Mouse (Mus musculus) testis, adult 2 months (tissue): ENCODE results near the gene Gnao1. TPM values are rescaled to one million over a fixed set of nuclear protein-coding genes. Genes with fewer than 3 reads are reported as not detected.

Experiments
- H3K27ac ChIP-seq: fragments of 200-500 bp; 2 replicates; pipeline ENCODE4 v1.5.1; 2012; ENCODE audit warnings: low read depth, low read length; ENCODE audit not compliant: control insufficient read depth, insufficient read depth
- H3K27me3 ChIP-seq: fragments of 200-500 bp; 2 replicates; pipeline ENCODE4 v1.6.1; 2012; ENCODE audit warnings: mild to moderate bottlenecking, low read length, moderate library complexity; ENCODE audit not compliant: control insufficient read depth, insufficient read depth
- H3K36me3 ChIP-seq: fragments of 200-500 bp; 2 replicates; pipeline ENCODE4 v1.6.1; 2012; ENCODE audit warnings: mild to moderate bottlenecking, low read length; ENCODE audit not compliant: control insufficient read depth, insufficient read depth
- H3K4me1 ChIP-seq: fragments of 200-500 bp; 2 replicates; pipeline ENCODE4 v1.6.1; 2012; ENCODE audit warnings: low read length; ENCODE audit not compliant: control insufficient read depth, insufficient read depth
- H3K4me3 ChIP-seq: fragments of 200-500 bp; 2 replicates; pipeline ENCODE4 v1.5.1; 2012; ENCODE audit warnings: low read depth, mild to moderate bottlenecking, low read length, moderate library complexity, mixed read lengths; ENCODE audit not compliant: control insufficient read depth
- CTCF ChIP-seq: fragments of 200-500 bp; IDR thresholded peaks from 2 replicates; pipeline ENCODE4 v1.5.1; 2012; ENCODE audit warnings: low read depth, mild to moderate bottlenecking, inconsistent platforms, low read length, moderate library complexity; ENCODE audit not compliant: control insufficient read depth, insufficient read depth, insufficient replicate concordance
- POLR2A ChIP-seq: fragments of 200-500 bp; IDR thresholded peaks from 2 replicates; pipeline ENCODE4 v1.6.1; 2012; ENCODE audit warnings: low read depth, mild to moderate bottlenecking, inconsistent platforms, low read length, moderate library complexity; ENCODE audit not compliant: control insufficient read depth
- polyA plus RNA-seq: library from polyadenylated mRNA; depleted of rRNA; stranded (reverse); fragments of >200 nt; gene quantifications from 2 replicates; pipeline ENCODE4 v1.2.3, GENCODE M21; 2012

Gnao1 gene
- polyA plus RNA-seq, 1 experiment: 27.0 TPM

- no peaks in the 10 kb centered on the region for H3K27me3 ChIP-seq
- peaks cover 19% of the 10 kb centered on the region for H3K4me1 ChIP-seq
- peak overlapping the region; percentile 88 for H3K4me3 ChIP-seq
- no peak for TF ChIP-seq CTCF
- TF ChIP-seq POLR2A: peak; percentile 69; the same call in 1 of the 2 replicates
- H3K27ac ChIP-seq: peak overlapping the region; percentile 100
- H3K36me3 ChIP-seq: peaks cover 1% of the 10 kb centered on the region; the same call in 1 of the 2 replicates
These were observed 3.0 kb downstream of the Gnao1 start for GRCm38 (mm10) chr8:93812566-93813404.

DNA sequence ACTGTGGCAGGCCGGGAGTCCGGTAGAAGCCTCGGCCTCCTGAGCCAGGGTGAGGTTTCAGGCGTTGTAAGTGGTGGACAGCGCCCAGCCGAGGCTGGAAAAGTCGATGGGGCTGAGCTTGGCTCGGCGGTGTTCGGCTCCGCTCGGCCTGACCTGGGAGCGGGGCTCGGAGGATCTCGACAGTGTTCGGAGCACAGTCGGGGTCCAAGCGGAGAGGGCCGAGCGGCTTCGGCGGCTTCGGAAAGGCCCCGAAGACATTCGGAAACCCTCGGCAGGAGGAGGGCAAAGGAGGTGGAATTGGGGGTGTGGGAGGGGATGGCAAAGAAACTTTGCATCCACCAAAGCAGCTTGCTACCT lies 3.6 kb downstream of the Gnao1 start:
- peaks cover 19% of the 10 kb centered on the region for H3K4me1 ChIP-seq
- H3K36me3 ChIP-seq: peaks cover 1% of the 10 kb centered on the region; the same call in 1 of the 2 replicates
- H3K27ac ChIP-seq: peak overlapping the region; percentile 100
- peak overlapping the region; percentile 88 for H3K4me3 ChIP-seq
- TF ChIP-seq POLR2A: peak; percentile 67
- 0 out of 2 replicates have a peak, but pooled peaks have one; percentile 9 for TF ChIP-seq CTCF
- H3K27me3 ChIP-seq: no peaks in the 10 kb centered on the region

DNA sequence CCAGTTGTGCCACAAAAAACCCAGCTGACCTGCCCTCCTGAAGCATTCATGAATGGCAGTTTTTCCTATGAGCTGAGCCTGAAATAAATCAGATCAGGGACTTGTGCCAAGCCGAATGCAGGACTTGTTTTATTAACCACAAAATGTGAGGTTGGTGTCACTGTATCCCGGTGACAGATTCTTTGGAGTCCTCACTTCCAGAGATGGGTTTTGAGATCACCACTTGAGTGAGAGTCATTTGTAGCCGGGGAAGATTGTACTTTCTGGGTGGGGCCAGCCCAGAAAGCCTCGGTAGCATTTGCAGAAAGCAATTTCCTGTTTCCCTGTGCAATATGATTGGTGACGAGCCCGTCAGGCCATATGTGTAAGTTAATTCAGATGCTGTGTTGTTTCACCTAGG lies 4.5 kb downstream of the Gnao1 start:
- TF ChIP-seq POLR2A (no peak), CTCF (no peak)
- no peaks in the 10 kb centered on the region for H3K27me3 ChIP-seq
- H3K27ac ChIP-seq: peak overlapping the region; percentile 68
- H3K36me3 ChIP-seq: peaks cover 1% of the 10 kb centered on the region
- peaks cover 19% of the 10 kb centered on the region for H3K4me1 ChIP-seq
- H3K4me3 ChIP-seq: peak overlapping the region; percentile 54

- Histone ChIP-seq H3K36me3 (peaks cover 1% of the 10 kb centered on the region), H3K4me1 (peaks cover 13% of the 10 kb centered on the region), H3K4me3 (no peak overlapping the region), H3K27me3 (no peaks in the 10 kb centered on the region), H3K27ac (no peak overlapping the region)
- TF ChIP-seq CTCF: no peak
- TF ChIP-seq POLR2A: no peak
These were observed 6.5 kb downstream of the Gnao1 start for GRCm38 (mm10) chr8:93816226-93816625.

- Histone ChIP-seq H3K36me3 (peaks cover 1% of the 10 kb centered on the region), H3K27ac (no peak overlapping the region), H3K4me1 (peaks cover 5% of the 10 kb centered on the region), H3K27me3 (no peaks in the 10 kb centered on the region), H3K4me3 (no peak overlapping the region)
- TF ChIP-seq POLR2A (no peak), CTCF (no peak)
These were observed 7.6 kb downstream of the Gnao1 start for GRCm38 (mm10) chr8:93817366-93817765.

DNA sequence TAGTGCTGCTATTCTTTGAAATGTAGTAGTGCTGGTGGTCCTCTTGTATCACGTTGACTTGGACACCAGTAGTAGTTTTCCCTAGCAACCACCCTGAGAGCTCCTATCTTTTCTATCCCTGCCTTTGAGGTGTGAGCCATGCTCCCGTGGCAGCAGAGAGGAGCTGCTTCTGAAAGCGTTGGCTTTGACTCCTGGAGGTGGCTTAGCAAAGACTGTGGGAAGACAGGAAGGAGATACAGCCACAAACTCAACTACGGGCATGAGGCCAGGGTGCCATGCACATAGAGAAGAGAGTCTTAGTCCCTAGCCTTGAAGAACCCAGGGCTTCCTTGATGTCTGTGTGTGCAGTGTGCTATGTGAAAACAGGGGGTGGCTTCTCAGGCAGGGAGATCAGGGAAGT lies 10.2 kb downstream of the Gnao1 start:
- Histone ChIP-seq H3K4me1 (no peaks in the 10 kb centered on the region), H3K36me3 (peaks cover 1% of the 10 kb centered on the region), H3K4me3 (no peak overlapping the region), H3K27ac (no peak overlapping the region), H3K27me3 (no peaks in the 10 kb centered on the region)
- TF ChIP-seq POLR2A (no peak), CTCF (no peak)

DNA sequence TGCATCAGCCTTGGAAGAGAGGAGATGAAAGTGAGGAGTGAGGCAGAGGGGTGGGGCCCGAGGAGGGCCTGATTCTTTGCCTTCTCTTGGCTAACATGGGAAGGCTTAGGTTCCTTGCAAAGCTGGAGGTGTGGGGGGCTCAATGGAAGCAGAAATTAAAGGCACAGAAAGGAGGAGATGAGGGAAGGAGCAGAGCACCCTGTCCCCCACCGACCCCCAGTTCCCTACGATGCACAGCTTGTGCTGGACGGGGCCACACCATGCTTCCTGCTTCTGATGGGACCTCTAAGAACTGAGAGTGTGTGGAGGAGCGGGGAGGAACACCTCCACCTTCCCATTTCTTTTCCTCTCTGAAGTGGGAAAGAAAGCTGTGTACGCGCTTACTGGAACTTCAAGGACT lies 11.6 kb downstream of the Gnao1 start:
- Histone ChIP-seq H3K4me3 (no peak overlapping the region), H3K27ac (no peak overlapping the region), H3K27me3 (no peaks in the 10 kb centered on the region), H3K4me1 (no peaks in the 10 kb centered on the region), H3K36me3 (peaks cover 1% of the 10 kb centered on the region)
- TF ChIP-seq CTCF (no peak), POLR2A (no peak)
